Mouse (Mus musculus): ENCODE measurements around the gene C1qbp. TPM values are rescaled to one million over a fixed set of nuclear protein-coding genes. Genes with fewer than 3 reads are reported as not detected.
A peak's percentile ranks its signal among the peaks of the same experiment; 100 is the strongest.

C1qbp gene
- polyA plus RNA-seq, 1 experiment from 2014 or later, result 242 TPM

DNA sequence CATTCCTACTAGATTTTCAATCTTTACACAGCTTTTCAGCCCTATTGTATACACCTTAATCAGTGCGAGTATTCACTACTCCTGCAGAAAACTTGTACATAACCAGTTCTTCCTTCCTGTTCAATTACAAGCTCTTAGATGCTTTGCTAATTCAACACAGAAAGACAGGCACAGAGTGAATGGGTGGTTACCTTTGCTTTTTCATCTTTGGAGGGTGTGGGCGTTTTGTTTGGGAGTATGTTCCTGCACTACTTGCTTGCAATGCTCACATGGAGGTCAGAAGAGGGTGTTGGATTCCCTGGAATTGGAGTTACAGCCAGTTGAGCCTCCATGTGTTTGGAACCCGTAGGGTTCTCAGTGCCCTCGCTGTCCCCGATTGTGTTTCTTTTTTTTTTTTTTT lies 22.2 kb upstream of the C1qbp start:
- no peaks in the 10 kb centered on the region for H3K27me3 ChIP-seq
- peak overlapping the region; percentile 93 for H3K4me3 ChIP-seq
- H3K36me3 ChIP-seq (ENCODE audit: poor library complexity, severe bottlenecking), result peaks cover 24% of the 10 kb centered on the region
- no peaks in the 10 kb centered on the region for H3K9me3 ChIP-seq (replicated peaks)
- H3K4me1 ChIP-seq, result peaks cover 17% of the 10 kb centered on the region
- no peak overlapping the region for H3K27ac ChIP-seq
- peak overlapping the region; percentile 96 for H3K4me2 ChIP-seq
- ATAC-seq, result no peak
- no peak overlapping the region for H3K9ac ChIP-seq
- WGBS, result 57% methylated on average over 5 of the region's 5 CpGs

DNA sequence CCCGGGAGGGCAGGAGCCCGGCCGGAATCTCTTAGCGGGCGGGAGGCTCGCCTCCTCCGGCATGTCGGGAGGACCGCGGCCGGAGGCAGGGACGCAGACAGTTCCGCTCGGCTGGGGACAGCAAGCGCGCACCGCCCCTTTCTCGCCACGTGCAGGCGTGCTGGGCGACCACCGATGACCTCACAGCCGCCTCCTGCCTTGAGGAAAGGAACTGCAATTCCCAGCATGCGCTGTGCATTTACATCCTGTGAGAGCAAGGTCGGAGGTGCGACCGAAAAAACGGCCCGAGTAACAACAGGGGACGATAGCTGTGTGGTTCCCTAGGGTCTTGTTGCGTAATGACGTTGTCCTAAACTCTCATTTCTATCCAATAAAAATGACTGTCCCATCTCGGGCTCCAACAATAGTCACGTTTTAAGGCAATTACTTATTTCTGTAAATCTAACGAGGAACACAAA lies 21.5 kb upstream of the C1qbp start, which contains the start of gene Dhx33:
TSS of gene Dhx33 (minus strand) at position 122 of the 458 bp plus-strand sequence.
- Histone ChIP-seq H3K9ac (peak within 1 kb of the TSS; percentile 81), H3K4me2 (peak within 1 kb of the TSS; percentile 96), H3K4me3 (peak within 1 kb of the TSS; percentile 93), H3K9me3 (replicated peaks) (no peaks in the 10 kb centered on the region), H3K27ac (peak within 1 kb of the TSS; percentile 35; the same call in 1 of the 2 replicates), H3K4me1 (peaks cover 17% of the 10 kb centered on the region), H3K36me3 (ENCODE audit: poor library complexity, severe bottlenecking) (peaks cover 24% of the 10 kb centered on the region), H3K27me3 (no peaks in the 10 kb centered on the region)
- under 1% methylated on average over 35 of the region's 35 CpGs for WGBS
- ATAC-seq, result peak; percentile 99

DNA sequence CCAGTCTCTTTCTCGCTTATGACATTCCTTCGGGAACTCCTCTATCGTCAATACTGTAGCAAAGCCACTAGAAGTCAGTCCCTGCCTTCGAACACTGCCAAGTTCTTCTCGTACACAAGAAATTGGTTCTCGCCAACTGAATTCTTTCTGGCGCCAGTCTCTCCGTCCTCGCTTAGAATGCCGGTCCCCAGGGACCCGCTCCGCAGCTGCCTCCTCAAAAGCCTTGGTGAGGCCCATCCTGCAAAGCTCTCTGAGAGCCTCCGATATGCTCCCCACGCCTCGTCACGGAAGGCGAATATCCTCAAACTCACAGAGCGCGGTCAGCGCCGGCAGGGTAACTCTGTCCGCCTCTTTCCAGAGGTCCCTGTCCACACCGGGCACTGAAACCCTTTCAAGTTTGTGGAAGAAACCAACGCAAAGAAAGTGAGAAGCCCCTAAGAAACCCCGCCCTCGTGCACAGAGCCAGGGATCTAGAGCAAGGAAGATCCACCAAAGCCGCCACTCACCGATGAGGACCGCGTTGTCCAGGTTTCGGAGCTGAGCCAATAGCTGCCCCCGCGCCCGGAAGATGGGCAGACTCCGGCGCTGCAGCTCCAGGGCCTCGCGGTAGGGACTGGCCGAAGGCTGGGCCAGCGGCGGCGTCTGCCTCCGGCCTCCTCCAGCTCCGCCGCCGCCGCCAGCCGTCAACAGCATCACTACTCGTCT lies 20.9 kb upstream of the C1qbp start:
- Histone ChIP-seq H3K4me2 (peak overlapping the region; percentile 96), H3K4me1 (peaks cover 17% of the 10 kb centered on the region), H3K27me3 (no peaks in the 10 kb centered on the region), H3K4me3 (peak overlapping the region; percentile 93), H3K27ac (peak overlapping the region; percentile 35; the same call in 1 of the 2 replicates), H3K9me3 (replicated peaks) (no peaks in the 10 kb centered on the region), H3K9ac (peak overlapping the region; percentile 81), H3K36me3 (ENCODE audit: poor library complexity, severe bottlenecking) (peaks cover 24% of the 10 kb centered on the region)
- WGBS, result under 1% methylated on average over 46 of the region's 49 CpGs
- peak; percentile 76; the same call in 1 of the 2 replicates for ATAC-seq

DNA sequence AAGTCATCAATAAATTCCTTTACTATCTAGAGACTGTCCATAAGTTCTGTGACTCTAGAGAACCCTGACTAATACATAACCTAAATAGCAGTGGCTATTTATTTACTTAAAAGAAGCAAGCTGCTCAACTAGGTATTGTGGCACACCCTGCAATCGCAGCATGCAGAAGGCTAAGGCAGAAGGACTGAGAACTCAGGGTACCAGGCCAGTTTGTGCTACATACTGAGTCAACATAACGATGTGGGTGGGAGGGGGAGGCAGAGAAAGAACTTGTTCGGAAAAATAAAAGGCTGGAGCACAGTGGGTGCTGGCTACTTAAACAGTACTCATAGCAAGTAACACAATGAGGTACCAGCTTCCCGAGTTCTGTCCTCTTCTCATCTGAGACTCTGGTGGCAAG lies 18.3 kb upstream of the C1qbp start:
- Histone ChIP-seq H3K36me3 (ENCODE audit: poor library complexity, severe bottlenecking) (peaks cover 40% of the 10 kb centered on the region), H3K4me2 (no peak overlapping the region), H3K9me3 (replicated peaks) (no peaks in the 10 kb centered on the region), H3K27me3 (no peaks in the 10 kb centered on the region), H3K27ac (no peak overlapping the region), H3K4me1 (peaks cover 17% of the 10 kb centered on the region), H3K4me3 (no peak overlapping the region), H3K9ac (no peak overlapping the region)
- 74% methylated on average over 4 of the region's 4 CpGs for WGBS
- no peak for ATAC-seq

DNA sequence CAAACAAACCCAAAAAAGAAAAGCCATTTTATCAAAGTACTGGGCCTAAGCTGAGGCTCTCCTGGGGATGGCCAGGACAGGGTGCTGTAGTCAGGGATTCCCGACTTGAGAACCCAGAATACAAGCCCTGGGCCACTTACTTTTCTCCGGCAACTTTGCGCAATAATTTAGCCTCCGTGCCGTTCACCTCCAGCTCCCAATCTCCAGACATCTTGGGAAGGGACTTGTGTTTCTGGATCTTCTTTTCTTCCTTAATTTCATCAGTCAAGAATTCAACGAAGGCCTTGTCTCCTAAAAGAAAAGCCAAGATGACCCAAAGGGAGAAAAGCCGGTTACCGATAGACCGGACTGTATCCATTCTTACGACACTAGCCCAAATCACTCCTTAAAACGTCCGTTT lies 796 bp downstream of the C1qbp start:
- Histone ChIP-seq H3K36me3 (ENCODE audit: poor library complexity, severe bottlenecking) (peaks cover 71% of the 10 kb centered on the region), H3K4me1 (peaks cover 14% of the 10 kb centered on the region), H3K9ac (peak overlapping the region; percentile 95), H3K27me3 (no peaks in the 10 kb centered on the region), H3K9me3 (replicated peaks) (no peaks in the 10 kb centered on the region), H3K4me3 (peak overlapping the region; percentile 100), H3K27ac (no peak overlapping the region), H3K4me2 (peak overlapping the region; percentile 66)
- ATAC-seq, result no peak
- 9% methylated on average over 12 of the region's 12 CpGs for WGBS

DNA sequence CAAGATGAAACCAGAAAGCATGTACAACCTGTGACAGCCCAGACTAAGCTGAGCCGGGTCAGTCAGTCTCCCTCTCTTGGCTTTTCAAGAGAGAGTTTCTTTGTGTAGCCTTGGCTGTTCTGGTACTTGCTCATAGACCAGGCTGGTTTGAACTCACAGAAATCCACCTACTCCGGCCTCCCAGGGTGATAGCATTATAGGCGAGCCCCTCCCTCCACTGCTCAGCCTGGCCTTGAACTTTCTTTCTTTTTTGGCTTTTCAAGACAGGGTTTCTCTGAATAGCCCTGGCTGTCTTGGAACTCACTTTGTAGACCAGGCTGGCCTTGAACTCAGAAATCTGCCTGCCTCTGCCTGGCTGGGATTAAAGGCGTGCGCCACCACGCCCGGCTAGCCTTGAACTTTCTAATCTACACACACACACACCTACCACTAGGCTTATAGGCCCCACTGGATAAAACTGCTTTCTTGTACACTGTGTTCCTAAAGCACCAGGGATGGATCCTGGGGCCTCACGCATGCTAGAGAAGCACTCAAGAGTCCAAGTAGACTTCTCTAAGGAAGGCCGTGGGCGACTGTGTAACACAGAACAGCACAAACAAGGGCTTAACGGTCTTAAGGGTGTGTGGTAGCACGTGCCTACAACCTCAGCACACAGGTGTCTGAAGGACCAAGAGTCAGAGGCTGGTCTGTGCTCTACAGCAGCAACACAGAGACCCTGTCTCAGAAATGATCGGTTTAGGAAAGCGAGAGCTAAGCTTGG lies 1.9 kb downstream of the C1qbp start:
- H3K4me2 ChIP-seq, result no peak overlapping the region

GRCm38 (mm10) chr11:70980232-70980631 lies 2.6 kb downstream of the C1qbp start:
- H3K9me3 ChIP-seq (replicated peaks), result no peaks in the 10 kb centered on the region
- H3K4me2 ChIP-seq, result no peak overlapping the region
- H3K9ac ChIP-seq, result no peak overlapping the region
- no peak overlapping the region for H3K27ac ChIP-seq
- peaks cover 70% of the 10 kb centered on the region for H3K36me3 ChIP-seq (ENCODE audit: poor library complexity, severe bottlenecking)
- 90% methylated on average over 6 of the region's 6 CpGs for WGBS
- ATAC-seq, result no peak
- H3K4me1 ChIP-seq, result peaks cover 14% of the 10 kb centered on the region
- H3K27me3 ChIP-seq, result no peaks in the 10 kb centered on the region
- H3K4me3 ChIP-seq, result no peak overlapping the region

More for the DNA sequence above, 1.9 kb downstream of the C1qbp start:
- Histone ChIP-seq H3K36me3 (ENCODE audit: poor library complexity, severe bottlenecking) (peaks cover 71% of the 10 kb centered on the region), H3K9me3 (replicated peaks) (no peaks in the 10 kb centered on the region), H3K9ac (no peak overlapping the region), H3K27ac (no peak overlapping the region), H3K27me3 (no peaks in the 10 kb centered on the region), H3K4me3 (no peak overlapping the region), H3K4me1 (peaks cover 14% of the 10 kb centered on the region)
- 94% methylated on average over 14 of the region's 14 CpGs for WGBS
- ATAC-seq, result no peak

DNA sequence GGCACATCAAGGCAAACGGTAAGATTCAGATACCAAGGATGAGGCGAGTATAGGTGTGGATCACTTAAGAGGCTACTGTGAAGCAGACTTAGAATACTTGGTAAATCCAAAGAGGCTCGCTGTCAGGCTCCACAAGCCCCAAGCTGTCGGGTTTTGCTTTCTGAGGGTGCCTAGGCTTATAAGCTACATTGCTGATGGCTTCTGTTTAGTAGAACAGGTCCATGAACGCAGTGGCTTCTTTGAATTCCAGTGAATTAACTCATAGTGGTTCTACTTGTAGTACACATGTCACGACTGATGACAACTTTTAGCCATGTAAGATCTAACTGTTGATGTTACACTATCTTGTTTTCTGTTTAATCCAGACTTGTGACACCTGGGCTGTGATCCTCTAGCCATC lies 5.5 kb downstream of the C1qbp start:
- H3K4me3 ChIP-seq, result no peak overlapping the region
- H3K4me2 ChIP-seq, result no peak overlapping the region
- no peak overlapping the region for H3K9ac ChIP-seq
- no peak overlapping the region for H3K27ac ChIP-seq
- no peaks in the 10 kb centered on the region for H3K9me3 ChIP-seq (replicated peaks)
- WGBS, result 91% methylated on average over 6 of the region's 6 CpGs
- peaks cover 84% of the 10 kb centered on the region for H3K36me3 ChIP-seq (ENCODE audit: poor library complexity, severe bottlenecking)
- no peak for ATAC-seq
- no peaks in the 10 kb centered on the region for H3K27me3 ChIP-seq
- H3K4me1 ChIP-seq, result peaks cover 14% of the 10 kb centered on the region

DNA sequence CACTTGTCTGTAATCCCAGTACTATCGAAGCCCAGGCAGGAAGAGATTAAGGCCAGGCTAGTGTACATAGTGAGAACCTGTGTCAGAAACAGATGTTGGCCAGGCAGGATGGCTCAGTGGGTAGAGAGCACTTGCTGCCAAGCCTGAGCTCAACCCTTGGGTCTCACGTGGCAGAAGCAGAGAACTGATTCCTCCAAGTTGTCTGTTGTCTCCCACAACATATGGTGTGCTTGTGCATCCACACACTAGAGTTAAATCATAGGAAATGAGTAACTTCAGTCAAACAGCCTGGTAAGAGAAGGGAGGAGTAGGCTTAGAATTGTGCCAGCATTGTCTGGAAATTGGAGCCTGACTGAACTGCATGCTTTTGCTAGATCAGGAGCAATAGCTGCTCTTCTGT lies 7.6 kb downstream of the C1qbp start:
- H3K27ac ChIP-seq, result no peak overlapping the region
- no peaks in the 10 kb centered on the region for H3K27me3 ChIP-seq
- no peaks in the 10 kb centered on the region for H3K9me3 ChIP-seq (replicated peaks)
- WGBS, result 76% methylated on average over 2 of the region's 2 CpGs
- peaks cover 75% of the 10 kb centered on the region for H3K36me3 ChIP-seq (ENCODE audit: poor library complexity, severe bottlenecking)
- H3K4me1 ChIP-seq, result peaks cover 7% of the 10 kb centered on the region
- ATAC-seq, result no peak
- no peak overlapping the region for H3K4me2 ChIP-seq
- H3K9ac ChIP-seq, result no peak overlapping the region
- no peak overlapping the region for H3K4me3 ChIP-seq

GRCm38 (mm10) chr11:70973947-70974346 lies 8.9 kb downstream of the C1qbp start:
- Histone ChIP-seq H3K4me1 (peaks cover 11% of the 10 kb centered on the region), H3K9ac (no peak overlapping the region), H3K27me3 (no peaks in the 10 kb centered on the region), H3K9me3 (replicated peaks) (no peaks in the 10 kb centered on the region), H3K4me3 (no peak overlapping the region), H3K27ac (no peak overlapping the region), H3K36me3 (ENCODE audit: poor library complexity, severe bottlenecking) (peaks cover 62% of the 10 kb centered on the region), H3K4me2 (no peak overlapping the region)
- WGBS, result 71% methylated on average over 4 of the region's 4 CpGs
- no peak for ATAC-seq

DNA sequence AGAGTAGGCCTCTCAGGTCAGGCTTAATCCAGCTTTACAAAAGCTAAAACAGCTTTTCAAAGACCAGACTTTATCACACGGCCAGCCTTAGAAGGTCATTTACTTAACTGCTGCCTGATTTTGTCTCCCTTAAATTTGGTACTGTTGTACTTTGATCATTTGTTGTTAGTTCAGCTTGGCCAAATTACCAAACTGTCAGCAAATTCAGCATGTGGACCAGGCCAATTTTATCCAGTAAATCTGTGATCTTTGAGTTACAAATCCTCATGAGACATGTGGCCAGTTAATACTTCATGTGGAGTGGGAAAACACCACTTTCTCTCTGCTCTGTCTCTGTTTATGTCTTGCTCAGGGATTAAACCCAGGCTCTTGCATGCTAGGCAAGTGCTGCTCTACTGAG lies 10.2 kb downstream of the C1qbp start:
- Histone ChIP-seq H3K4me3 (no peak overlapping the region), H3K9me3 (replicated peaks) (no peaks in the 10 kb centered on the region), H3K27ac (no peak overlapping the region), H3K36me3 (ENCODE audit: poor library complexity, severe bottlenecking) (peaks cover 49% of the 10 kb centered on the region), H3K4me1 (peaks cover 22% of the 10 kb centered on the region), H3K4me2 (no peak overlapping the region), H3K27me3 (no peaks in the 10 kb centered on the region), H3K9ac (no peak overlapping the region)
- no peak for ATAC-seq
- WGBS, result 59% methylated on average over 1 of the region's 1 CpGs

Data from forebrain, embryonic 13.5 days (tissue).